Mouse (Mus musculus) heart, adult 9 months (tissue): ENCODE measurements around the gene Apon.
"Not testable (repeated sequence)": the region's sequence is repeated elsewhere in the genome, so short reads cannot be mapped to it uniquely, and the experiment has no call there.

Experiments
- DNase-seq, 2 experiments: peaks; one replicate each; pipeline ENCODE4 v3.0.0; 2022; ENCODE audit warnings: low spot score in 2 of 2

Gene Apon

DNA sequence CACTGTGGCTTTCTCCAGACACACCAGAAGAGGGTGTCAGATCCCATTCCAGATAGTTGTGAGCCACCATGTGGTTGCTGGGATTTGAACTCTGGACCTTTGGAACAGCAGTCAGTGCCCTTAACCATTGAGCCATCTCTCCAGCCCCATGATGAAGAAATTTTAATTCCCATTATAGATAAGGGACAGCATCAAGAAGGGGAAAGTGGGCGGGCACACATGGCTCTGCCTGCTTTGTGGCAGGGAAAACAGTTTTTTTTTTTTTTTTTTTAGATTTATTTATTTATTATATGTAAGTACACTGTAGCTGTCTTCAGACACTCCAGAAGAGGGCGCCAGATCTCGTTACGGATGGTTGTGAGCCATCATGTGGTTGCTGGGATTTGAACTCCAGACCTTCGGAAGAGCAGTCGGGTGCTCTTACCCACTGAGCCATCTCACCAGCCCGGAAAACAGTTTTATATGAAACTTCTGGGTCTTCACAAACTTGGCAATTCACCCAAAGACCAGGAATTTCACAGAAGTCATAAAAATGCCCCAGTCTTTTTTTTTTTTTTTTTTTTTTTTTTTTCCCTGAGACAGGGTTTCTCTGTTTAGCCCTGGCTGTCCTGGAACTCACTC lies 19.0 kb downstream of the Apon start:
- not testable (repeated sequence) for DNase-seq

- DNase-seq: not testable (repeated sequence)
Measured at GRCm38 (mm10) chr10:128275374-128275773, 21.5 kb downstream of the Apon start.

GRCm38 (mm10) chr10:128278158-128278557 lies 24.3 kb downstream of the Apon start:
- no peak for DNase-seq

- no peak for DNase-seq
Measured at GRCm38 (mm10) chr10:128280943-128281342, 27.0 kb downstream of the Apon start.

DNA sequence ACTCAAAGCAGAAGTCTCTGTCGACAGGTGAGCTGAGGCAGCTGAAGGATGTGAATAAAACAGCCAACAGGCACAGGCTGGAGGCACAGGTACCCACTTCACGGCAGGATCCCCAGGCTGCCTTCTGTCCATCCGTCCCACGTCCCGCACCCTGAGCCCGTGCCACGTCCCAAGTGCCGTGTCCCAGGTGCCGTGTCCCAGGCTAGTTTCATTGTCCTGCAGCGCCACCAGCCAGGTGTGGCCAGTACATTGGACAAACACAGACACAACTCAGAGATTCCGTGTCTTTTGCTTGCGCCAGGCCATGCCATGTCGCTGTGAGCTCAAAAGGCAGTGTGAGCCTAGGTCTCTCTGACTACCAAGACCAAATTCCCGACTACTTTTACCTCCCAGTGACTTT lies 27.8 kb downstream of the Apon start:
- DNase-seq: no peak

- DNase-seq: no peak
Measured at GRCm38 (mm10) chr10:128282886-128283450, 29.1 kb downstream of the Apon start.

GRCm38 (mm10) chr10:128283604-128284579 lies 30.0 kb downstream of the Apon start:
- peak in 1 of 2 experiments; percentile 44 for DNase-seq

DNA sequence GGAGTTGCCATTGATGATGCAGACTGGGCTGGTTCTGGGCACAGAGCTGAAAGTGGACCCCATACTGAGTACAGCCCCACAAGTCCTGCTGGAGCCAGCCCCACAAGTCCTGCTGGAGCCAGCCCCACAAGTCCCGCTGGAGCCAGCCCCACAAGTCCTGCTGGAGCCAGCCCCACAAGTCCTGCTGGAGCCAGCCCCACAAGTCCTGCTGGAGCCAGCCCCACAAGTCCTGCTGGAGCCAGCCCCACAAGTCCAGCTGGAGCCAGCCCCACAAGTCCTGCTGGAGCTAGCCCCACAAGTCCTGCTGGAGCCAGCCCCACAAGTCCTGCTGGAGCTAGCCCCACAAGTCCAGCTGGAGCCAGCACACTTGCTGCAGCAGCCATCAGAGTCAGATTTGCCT lies 36.7 kb downstream of the Apon start:
- peak; percentile 57 to 63 for DNase-seq

DNA sequence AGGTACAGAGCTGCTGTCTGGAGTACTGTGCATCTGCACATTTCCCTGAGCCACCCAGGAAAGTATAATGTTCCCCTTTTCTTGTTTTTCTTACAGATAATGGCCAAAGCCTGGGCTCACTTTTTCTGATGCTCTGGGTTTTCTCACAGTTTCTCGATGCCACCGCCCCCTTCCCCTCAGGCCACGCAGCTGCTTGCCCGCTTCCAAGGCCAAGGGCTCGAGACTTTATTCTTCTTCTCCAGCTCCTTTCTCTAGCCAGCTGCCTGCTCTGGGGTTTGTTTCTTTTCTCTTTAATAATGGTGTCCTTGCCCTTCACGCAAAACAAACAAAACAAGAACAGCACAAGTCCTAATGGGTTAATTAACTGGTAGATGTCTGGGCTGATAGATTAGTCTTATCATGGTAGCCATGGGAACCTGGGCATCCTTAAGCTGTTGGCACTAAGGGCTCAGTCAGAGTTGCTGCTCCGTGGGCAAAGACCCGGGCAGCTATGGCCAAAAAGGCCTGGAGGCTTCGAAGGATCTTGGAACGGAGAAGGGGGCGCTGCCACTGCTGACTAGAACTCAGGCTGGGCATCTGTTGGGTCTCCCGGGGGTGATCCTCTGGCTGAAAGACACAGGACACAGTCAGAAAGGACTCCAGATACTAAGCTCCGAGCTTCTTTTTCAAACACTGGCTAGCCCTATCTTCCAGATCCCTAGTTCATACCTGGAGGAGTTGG lies 42.6 kb downstream of the Apon start:
- DNase-seq: no peak

GRCm38 (mm10) chr10:128297221-128297620 lies 43.3 kb downstream of the Apon start:
- DNase-seq: no peak

- peak in 1 of 2 experiments; percentile 24 for DNase-seq
Measured at GRCm38 (mm10) chr10:128297622-128298021, 43.7 kb downstream of the Apon start.

- DNase-seq: no peak
Measured at GRCm38 (mm10) chr10:128298243-128298642, 44.3 kb downstream of the Apon start.

DNA sequence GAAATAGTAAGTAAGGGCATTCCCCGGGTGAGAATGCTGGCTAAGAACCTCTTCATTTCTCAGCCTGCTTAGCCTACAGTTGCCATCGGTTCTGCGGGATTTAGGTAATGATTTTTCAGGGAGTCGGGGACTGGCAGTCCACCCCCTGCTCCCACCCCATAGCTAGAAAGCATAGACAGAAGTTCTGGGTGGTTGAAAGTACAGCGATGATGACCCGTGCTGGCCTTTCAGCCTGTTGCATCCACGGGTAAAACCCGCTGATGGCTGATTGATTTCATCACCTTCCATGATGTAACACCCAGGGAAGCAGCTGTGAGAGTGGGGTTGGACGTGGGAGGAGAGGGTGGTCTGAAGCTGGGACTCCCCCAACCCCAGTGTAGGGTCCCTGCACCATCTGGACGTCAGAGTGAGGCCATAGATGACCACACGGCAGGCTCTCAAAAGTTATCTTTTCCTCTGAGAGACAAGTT lies 44.8 kb downstream of the Apon start, which contains the start of gene Il23a:
Gene Il23a (minus strand): TSS at position 51 of the 470 bp plus-strand sequence.
- no peak for DNase-seq

DNA sequence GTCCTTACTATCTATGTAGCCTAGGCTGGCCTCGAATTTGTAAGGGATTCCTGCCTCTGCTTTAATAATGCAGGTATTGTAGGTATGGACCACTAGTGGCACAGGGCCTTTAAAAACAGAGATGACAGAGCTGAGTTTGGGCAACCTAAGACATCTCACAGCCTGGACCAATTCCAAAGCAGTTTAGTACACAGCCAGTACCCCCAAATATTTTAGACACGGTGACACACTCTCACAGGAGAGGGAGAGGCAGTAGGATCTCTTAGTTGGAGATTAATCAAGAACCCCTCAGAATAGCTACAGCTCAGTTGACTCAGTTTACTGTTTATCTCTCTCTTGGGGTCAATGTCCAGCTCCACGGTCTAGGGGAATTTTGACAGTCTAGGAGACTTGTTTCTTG lies 48.5 kb downstream of the Apon start:
- no peak for DNase-seq

DNA sequence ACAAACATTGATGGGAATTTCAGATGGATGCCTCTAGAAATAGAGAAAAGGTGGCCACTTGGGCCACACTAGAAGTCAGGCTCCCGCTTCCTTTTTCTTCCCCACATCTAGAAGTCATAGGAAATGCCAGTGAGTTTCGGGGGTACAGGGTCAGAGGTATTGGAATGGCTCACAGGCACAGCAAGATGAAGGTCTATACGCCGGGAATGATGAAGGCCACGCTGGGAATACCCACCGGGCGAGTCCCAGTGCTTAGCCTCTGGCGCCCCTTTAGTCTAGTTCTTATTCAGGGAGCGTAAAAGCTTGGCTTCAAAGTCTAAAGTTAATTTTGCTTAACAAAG lies 48.9 kb downstream of the Apon start:
- DNase-seq: no peak

GRCm38 (mm10) chr10:128303126-128304021 lies 49.5 kb downstream of the Apon start, which contains the start of gene Pan2:
Gene Pan2 (plus strand): TSS chr10:128303335.
- DNase-seq: peak; percentile 100
